Mouse (Mus musculus): Measurements from ENCODE around the gene Anapc7. TPM values are rescaled to one million over a fixed set of nuclear protein-coding genes. Genes with fewer than 3 reads are reported as not detected.

The Anapc7 gene
- polyA plus RNA-seq, 1 experiment from 2014 or later = 20.9 TPM

DNA sequence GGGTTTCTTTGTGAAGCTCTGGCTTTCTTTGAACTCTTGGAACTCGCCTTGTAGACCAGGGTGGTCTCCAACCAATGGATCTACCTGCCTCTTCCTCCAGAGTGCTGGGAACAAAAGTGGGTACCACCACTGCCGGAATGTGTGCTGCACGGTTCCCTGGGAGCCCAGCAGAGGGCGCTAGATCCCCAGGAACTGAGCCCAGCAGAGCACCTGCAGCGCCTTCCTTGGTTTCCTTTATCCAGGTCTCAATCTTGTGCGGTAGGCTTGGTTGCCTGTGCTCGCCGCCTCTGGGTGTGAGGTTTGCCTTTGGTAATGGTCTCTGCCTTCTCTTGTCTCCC, 20.2 kb upstream of the Anapc7 start:
- Histone ChIP-seq H3K36me3 (ENCODE audit: control insufficient read depth, insufficient read depth, low read length) (peaks cover 29% of the 10 kb centered on the region), H3K27ac (ENCODE audit: low read depth, low read length) (no peak overlapping the region), H3K9ac (ENCODE audit: low read depth, low read length) (no peak overlapping the region), H3K4me1 (ENCODE audit: control insufficient read depth, insufficient read depth, low read length) (peaks cover 5% of the 10 kb centered on the region; the same call in 1 of the 2 replicates), H3K27me3 (ENCODE audit: control insufficient read depth, insufficient read depth, low read length) (no peaks in the 10 kb centered on the region), H3K4me2 (no peak overlapping the region), H3K9me3 (replicated peaks; ENCODE audit: control insufficient read depth, low read length) (no peaks in the 10 kb centered on the region), H3K4me3 (ENCODE audit: low read depth, low read length) (no peak overlapping the region)
- no peak for ATAC-seq (replicated peaks; ENCODE audit: insufficient number of reproducible peaks, low FRiP score, low TSS enrichment)
- 22% methylated on average over 8 of the region's 8 CpGs for WGBS (ENCODE audit: insufficient replicate concordance)

DNA sequence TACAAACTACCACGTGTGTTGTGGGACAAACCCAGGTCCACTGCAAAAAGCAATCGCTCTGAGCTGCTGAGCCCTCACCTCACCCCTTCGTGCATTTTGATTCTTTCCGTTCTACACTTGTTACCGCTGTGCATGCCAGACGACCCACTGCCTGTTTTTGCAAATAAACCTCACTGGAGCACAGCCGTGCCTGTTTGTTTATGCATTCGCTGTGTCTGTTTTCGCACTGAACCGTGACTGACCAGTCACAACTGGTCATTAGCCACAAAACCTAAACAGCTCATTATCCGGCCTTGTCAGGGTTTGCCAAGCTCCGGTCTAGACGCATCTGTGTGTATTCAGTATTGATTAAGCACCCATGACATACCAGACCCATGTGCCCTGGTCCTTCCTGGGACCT, 19.3 kb upstream of the Anapc7 start:
- H3K36me3 ChIP-seq (ENCODE audit: control insufficient read depth, insufficient read depth, low read length) = peaks cover 32% of the 10 kb centered on the region
- 88% methylated on average over 13 of the region's 13 CpGs for WGBS (ENCODE audit: insufficient replicate concordance)
- peaks cover 5% of the 10 kb centered on the region; the same call in 1 of the 2 replicates for H3K4me1 ChIP-seq (ENCODE audit: control insufficient read depth, insufficient read depth, low read length)
- no peaks in the 10 kb centered on the region for H3K27me3 ChIP-seq (ENCODE audit: control insufficient read depth, insufficient read depth, low read length)
- no peak overlapping the region for H3K4me3 ChIP-seq (ENCODE audit: low read depth, low read length)
- no peak for ATAC-seq (replicated peaks; ENCODE audit: insufficient number of reproducible peaks, low FRiP score, low TSS enrichment)
- no peaks in the 10 kb centered on the region for H3K9me3 ChIP-seq (replicated peaks; ENCODE audit: control insufficient read depth, low read length)
- no peak overlapping the region for H3K27ac ChIP-seq (ENCODE audit: low read depth, low read length)
- no peak overlapping the region for H3K9ac ChIP-seq (ENCODE audit: low read depth, low read length)
- H3K4me2 ChIP-seq = no peak overlapping the region

DNA sequence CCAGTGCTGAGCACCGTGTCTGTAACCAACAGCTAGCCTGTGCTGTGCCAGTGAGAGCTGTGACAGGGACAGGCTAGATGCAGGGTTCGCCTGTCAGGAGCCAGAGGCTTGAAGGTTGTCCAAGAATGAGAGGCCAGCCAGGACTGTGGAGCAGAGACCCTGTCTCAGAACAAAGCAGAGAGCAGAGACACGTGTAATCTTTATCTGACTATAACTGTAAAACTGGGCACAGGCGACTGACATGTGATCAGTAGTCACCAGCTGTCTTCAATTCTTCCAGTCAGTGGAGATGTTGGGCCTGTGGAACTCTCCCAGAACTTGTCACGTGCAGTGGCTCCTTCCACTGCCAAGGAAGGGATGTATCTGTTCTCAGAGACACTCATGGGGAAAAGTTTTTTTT, 18.7 kb upstream of the Anapc7 start:
- no peak for ATAC-seq (replicated peaks; ENCODE audit: insufficient number of reproducible peaks, low FRiP score, low TSS enrichment)

DNA sequence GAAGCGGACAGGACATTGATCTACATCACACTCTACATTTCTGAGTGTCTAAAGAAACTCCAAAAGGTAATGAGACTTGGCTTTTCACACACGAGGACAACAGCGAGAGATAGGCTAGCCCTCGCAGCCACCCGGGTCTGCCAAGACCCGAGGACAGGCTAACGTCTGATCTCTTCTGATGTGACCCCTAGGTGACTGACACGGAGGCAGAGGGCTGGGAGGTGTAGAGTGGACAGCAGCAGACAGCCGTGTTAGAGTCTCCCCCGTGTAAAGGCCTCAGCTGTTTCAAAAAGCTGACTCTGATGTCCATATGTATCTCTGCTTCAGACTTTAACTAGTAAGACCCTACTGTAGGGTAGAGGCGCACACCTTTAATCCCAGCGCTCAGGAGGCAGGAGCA, 18.1 kb upstream of the Anapc7 start:
- peaks cover 30% of the 10 kb centered on the region for H3K36me3 ChIP-seq (ENCODE audit: control insufficient read depth, insufficient read depth, low read length)
- no peaks in the 10 kb centered on the region for H3K9me3 ChIP-seq (replicated peaks; ENCODE audit: control insufficient read depth, low read length)
- H3K4me2 ChIP-seq = no peak overlapping the region
- ATAC-seq (replicated peaks; ENCODE audit: insufficient number of reproducible peaks, low FRiP score, low TSS enrichment) = no peak
- H3K4me3 ChIP-seq (ENCODE audit: low read depth, low read length) = no peak overlapping the region
- 91% methylated on average over 12 of the region's 12 CpGs for WGBS (ENCODE audit: insufficient replicate concordance)
- H3K27ac ChIP-seq (ENCODE audit: low read depth, low read length) = no peak overlapping the region
- no peak overlapping the region for H3K9ac ChIP-seq (ENCODE audit: low read depth, low read length)
- H3K4me1 ChIP-seq (ENCODE audit: control insufficient read depth, insufficient read depth, low read length) = peaks cover 5% of the 10 kb centered on the region; the same call in 1 of the 2 replicates
- no peaks in the 10 kb centered on the region for H3K27me3 ChIP-seq (ENCODE audit: control insufficient read depth, insufficient read depth, low read length)

More for the DNA sequence above, 18.7 kb upstream of the Anapc7 start:
- H3K9me3 ChIP-seq (replicated peaks; ENCODE audit: control insufficient read depth, low read length) = no peaks in the 10 kb centered on the region
- H3K9ac ChIP-seq (ENCODE audit: low read depth, low read length) = no peak overlapping the region
- no peaks in the 10 kb centered on the region for H3K27me3 ChIP-seq (ENCODE audit: control insufficient read depth, insufficient read depth, low read length)
- peaks cover 32% of the 10 kb centered on the region for H3K36me3 ChIP-seq (ENCODE audit: control insufficient read depth, insufficient read depth, low read length)
- H3K4me3 ChIP-seq (ENCODE audit: low read depth, low read length) = no peak overlapping the region
- 77% methylated on average over 5 of the region's 5 CpGs for WGBS (ENCODE audit: insufficient replicate concordance)
- no peak overlapping the region for H3K4me2 ChIP-seq
- no peak overlapping the region for H3K27ac ChIP-seq (ENCODE audit: low read depth, low read length)
- H3K4me1 ChIP-seq (ENCODE audit: control insufficient read depth, insufficient read depth, low read length) = peaks cover 5% of the 10 kb centered on the region; the same call in 1 of the 2 replicates

DNA sequence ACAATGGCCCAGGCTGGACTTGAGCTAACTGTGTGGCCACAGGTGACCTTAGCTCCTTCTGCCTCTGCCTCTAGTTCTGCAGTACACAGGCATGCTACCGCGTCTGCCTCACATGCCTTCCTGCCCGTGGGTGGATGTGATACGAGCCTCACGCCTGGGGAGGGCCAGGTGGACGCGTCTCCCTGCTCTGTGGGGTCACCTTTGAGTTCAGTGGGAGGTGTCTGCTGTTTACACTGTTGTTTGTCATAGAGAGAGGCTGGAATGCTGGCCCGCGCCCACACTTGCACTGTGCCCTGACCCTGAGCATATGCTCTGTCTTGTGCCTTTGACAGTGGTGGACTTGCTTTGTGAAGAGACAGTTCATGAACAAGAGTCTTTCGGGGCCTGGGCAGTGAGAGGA, 16.0 kb upstream of the Anapc7 start:
- WGBS (ENCODE audit: insufficient replicate concordance) = 96% methylated on average over 10 of the region's 10 CpGs
- H3K4me3 ChIP-seq (ENCODE audit: low read depth, low read length) = no peak overlapping the region
- no peak overlapping the region for H3K9ac ChIP-seq (ENCODE audit: low read depth, low read length)
- H3K4me1 ChIP-seq (ENCODE audit: control insufficient read depth, insufficient read depth, low read length) = peaks cover 3% of the 10 kb centered on the region; the same call in 1 of the 2 replicates
- no peak overlapping the region for H3K27ac ChIP-seq (ENCODE audit: low read depth, low read length)
- no peak overlapping the region for H3K4me2 ChIP-seq
- H3K36me3 ChIP-seq (ENCODE audit: control insufficient read depth, insufficient read depth, low read length) = peaks cover 36% of the 10 kb centered on the region
- no peaks in the 10 kb centered on the region for H3K9me3 ChIP-seq (replicated peaks; ENCODE audit: control insufficient read depth, low read length)
- ATAC-seq (replicated peaks; ENCODE audit: insufficient number of reproducible peaks, low FRiP score, low TSS enrichment) = no peak
- no peaks in the 10 kb centered on the region for H3K27me3 ChIP-seq (ENCODE audit: control insufficient read depth, insufficient read depth, low read length)

DNA sequence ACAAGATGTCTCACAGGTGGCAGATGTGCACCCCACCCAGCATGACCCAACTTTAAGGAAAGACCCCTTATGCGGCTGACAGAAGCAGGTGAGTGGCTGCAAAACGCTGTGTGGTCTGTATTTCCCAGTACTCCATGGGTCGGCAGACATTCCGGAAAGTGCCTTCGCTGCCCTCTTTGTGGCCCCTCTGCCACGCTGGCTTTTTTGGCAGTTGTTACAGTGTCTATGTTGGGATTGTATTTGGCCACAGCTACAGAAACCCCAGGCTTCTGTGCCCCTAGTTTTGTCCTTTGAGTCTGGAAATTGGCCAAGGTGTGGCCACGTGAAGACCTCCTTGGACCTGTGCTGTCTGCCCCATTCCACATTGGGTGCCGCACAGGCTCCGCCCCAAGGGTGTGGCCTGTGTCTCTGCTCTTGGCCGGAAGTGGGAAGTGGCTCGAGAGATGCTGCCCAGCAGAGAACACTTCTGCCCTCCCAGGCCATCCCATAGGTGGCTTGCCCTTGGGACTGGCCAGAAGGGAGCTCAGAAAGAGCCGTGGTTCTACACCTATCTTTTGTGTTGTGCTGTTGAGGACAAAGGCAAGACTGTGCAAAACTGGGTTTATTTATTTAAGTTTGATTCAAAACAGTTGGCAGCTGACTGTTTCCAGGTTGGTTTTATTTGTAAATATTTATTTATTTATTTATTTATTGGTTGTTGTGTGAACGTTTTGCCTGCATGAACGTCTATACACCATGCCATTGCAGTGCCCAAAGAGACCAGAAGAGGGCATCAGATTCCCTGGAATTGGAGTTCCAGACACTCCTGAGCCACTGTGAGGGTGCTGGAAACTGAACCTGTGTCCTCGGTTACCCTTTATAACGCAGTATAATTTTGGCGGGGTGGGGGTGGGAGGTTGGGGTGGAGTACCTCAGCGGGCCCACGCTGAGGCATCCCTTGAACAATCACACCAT, 11.5 kb upstream of the Anapc7 start:
- H3K9me3 ChIP-seq (replicated peaks; ENCODE audit: control insufficient read depth, low read length) = no peaks in the 10 kb centered on the region
- H3K9ac ChIP-seq (ENCODE audit: low read depth, low read length) = no peak overlapping the region
- no peak overlapping the region for H3K27ac ChIP-seq (ENCODE audit: low read depth, low read length)
- WGBS (ENCODE audit: insufficient replicate concordance) = 82% methylated on average over 19 of the region's 19 CpGs
- ATAC-seq (replicated peaks; ENCODE audit: insufficient number of reproducible peaks, low FRiP score, low TSS enrichment) = 0 out of 2 replicates have a peak, but pooled peaks have one; percentile 26
- no peak overlapping the region for H3K4me3 ChIP-seq (ENCODE audit: low read depth, low read length)
- no peaks in the 10 kb centered on the region for H3K27me3 ChIP-seq (ENCODE audit: control insufficient read depth, insufficient read depth, low read length)
- H3K4me1 ChIP-seq (ENCODE audit: control insufficient read depth, insufficient read depth, low read length) = no peaks in the 10 kb centered on the region
- no peak overlapping the region for H3K4me2 ChIP-seq
- H3K36me3 ChIP-seq (ENCODE audit: control insufficient read depth, insufficient read depth, low read length) = peaks cover 23% of the 10 kb centered on the region

DNA sequence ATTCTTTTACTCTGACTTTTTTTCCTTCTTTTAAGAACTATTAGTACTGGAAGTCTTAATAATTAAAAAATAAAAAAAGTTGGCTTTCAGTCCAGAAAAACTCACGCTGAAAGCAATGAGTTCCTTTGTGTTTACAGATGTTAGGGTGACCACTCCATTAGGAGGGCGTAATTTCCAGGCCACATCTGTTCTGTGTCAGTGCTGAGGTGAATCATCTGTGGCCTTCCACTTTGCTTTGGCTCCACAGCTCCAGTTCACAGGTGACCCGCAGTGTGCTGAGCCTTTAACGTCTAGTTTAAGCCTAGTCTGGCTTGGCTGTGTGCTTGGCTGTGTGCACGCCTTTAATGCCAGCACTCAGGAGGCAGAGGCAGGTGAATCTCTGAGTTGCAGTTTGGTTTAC, 9.6 kb upstream of the Anapc7 start:
- Histone ChIP-seq H3K4me2 (no peak overlapping the region), H3K27me3 (ENCODE audit: control insufficient read depth, insufficient read depth, low read length) (no peaks in the 10 kb centered on the region), H3K4me3 (ENCODE audit: low read depth, low read length) (no peak overlapping the region), H3K9me3 (replicated peaks; ENCODE audit: control insufficient read depth, low read length) (no peaks in the 10 kb centered on the region), H3K36me3 (ENCODE audit: control insufficient read depth, insufficient read depth, low read length) (peaks cover 9% of the 10 kb centered on the region), H3K4me1 (ENCODE audit: control insufficient read depth, insufficient read depth, low read length) (no peaks in the 10 kb centered on the region), H3K27ac (ENCODE audit: low read depth, low read length) (no peak overlapping the region), H3K9ac (ENCODE audit: low read depth, low read length) (no peak overlapping the region)
- ATAC-seq (replicated peaks; ENCODE audit: insufficient number of reproducible peaks, low FRiP score, low TSS enrichment) = no peak
- WGBS (ENCODE audit: insufficient replicate concordance) = 79% methylated on average over 5 of the region's 5 CpGs

DNA sequence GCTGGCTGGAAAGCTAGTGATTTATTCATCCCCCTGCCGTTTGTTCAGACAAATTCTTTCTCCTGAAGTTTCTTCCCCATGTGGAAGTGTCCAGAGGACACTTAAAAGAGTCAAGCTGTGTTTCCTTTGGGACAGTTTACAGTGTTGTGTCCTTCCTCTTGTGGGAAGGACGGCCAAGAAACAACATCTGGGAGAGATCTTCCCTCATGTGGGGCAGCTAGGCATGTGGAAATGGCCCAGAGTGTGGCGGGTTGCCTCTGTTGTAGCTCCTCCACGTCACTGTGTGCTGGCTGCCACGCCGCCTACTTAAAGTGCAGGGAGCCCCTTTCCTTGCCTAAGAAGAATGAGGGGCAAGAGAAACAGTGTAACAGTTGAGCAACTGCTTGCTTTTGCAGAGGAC, 8.7 kb upstream of the Anapc7 start:
- no peak for ATAC-seq (replicated peaks; ENCODE audit: insufficient number of reproducible peaks, low FRiP score, low TSS enrichment)
- no peaks in the 10 kb centered on the region for H3K4me1 ChIP-seq (ENCODE audit: control insufficient read depth, insufficient read depth, low read length)
- H3K9ac ChIP-seq (ENCODE audit: low read depth, low read length) = no peak overlapping the region
- H3K4me2 ChIP-seq = no peak overlapping the region
- H3K27ac ChIP-seq (ENCODE audit: low read depth, low read length) = no peak overlapping the region
- H3K36me3 ChIP-seq (ENCODE audit: control insufficient read depth, insufficient read depth, low read length) = peaks cover 7% of the 10 kb centered on the region; the same call in 1 of the 2 replicates
- no peak overlapping the region for H3K4me3 ChIP-seq (ENCODE audit: low read depth, low read length)
- no peaks in the 10 kb centered on the region for H3K27me3 ChIP-seq (ENCODE audit: control insufficient read depth, insufficient read depth, low read length)
- WGBS (ENCODE audit: insufficient replicate concordance) = 60% methylated on average over 6 of the region's 6 CpGs
- no peaks in the 10 kb centered on the region for H3K9me3 ChIP-seq (replicated peaks; ENCODE audit: control insufficient read depth, low read length)

DNA sequence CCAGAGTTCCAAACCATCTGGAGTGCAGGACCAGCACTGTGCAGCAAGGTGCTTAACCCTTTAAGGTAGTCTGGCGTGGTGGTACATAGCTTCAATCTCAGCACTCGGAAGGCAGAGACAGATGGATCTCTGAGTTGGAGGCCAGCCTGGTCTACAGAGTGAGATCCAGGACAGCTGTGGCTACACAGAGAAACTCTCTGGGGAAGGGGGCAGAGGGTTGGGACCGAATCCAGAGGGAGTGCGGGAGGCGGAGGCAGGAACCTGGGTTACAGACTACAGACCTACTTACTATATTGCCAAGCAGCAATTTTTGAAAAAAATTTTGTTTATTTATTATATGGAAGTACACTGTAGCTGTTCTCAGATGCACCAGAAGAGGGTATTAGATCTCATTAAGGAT, 7.1 kb upstream of the Anapc7 start:
- ATAC-seq (replicated peaks; ENCODE audit: insufficient number of reproducible peaks, low FRiP score, low TSS enrichment) = no peak
- WGBS (ENCODE audit: insufficient replicate concordance) = 93% methylated on average over 5 of the region's 5 CpGs
- H3K4me2 ChIP-seq = no peak overlapping the region

More for the DNA sequence above, 7.1 kb upstream of the Anapc7 start:
- peaks cover 7% of the 10 kb centered on the region; the same call in 1 of the 2 replicates for H3K36me3 ChIP-seq (ENCODE audit: control insufficient read depth, insufficient read depth, low read length)
- H3K4me1 ChIP-seq (ENCODE audit: control insufficient read depth, insufficient read depth, low read length) = no peaks in the 10 kb centered on the region
- no peaks in the 10 kb centered on the region for H3K27me3 ChIP-seq (ENCODE audit: control insufficient read depth, insufficient read depth, low read length)
- no peaks in the 10 kb centered on the region for H3K9me3 ChIP-seq (replicated peaks; ENCODE audit: control insufficient read depth, low read length)
- H3K27ac ChIP-seq (ENCODE audit: low read depth, low read length) = no peak overlapping the region
- H3K9ac ChIP-seq (ENCODE audit: low read depth, low read length) = no peak overlapping the region
- H3K4me3 ChIP-seq (ENCODE audit: low read depth, low read length) = no peak overlapping the region

Data from heart, embryonic 11.5 days (tissue).